Mouse (Mus musculus) frontal cortex, postnatal 25 days (tissue): ENCODE data around the gene Ucn.

Source experiments
- DNase-seq, 2 experiments: peaks; one replicate each; pipeline ENCODE4 v3.0.0; 2022; ENCODE audit warnings: low spot score in 2 of 2

Gene Ucn

DNA sequence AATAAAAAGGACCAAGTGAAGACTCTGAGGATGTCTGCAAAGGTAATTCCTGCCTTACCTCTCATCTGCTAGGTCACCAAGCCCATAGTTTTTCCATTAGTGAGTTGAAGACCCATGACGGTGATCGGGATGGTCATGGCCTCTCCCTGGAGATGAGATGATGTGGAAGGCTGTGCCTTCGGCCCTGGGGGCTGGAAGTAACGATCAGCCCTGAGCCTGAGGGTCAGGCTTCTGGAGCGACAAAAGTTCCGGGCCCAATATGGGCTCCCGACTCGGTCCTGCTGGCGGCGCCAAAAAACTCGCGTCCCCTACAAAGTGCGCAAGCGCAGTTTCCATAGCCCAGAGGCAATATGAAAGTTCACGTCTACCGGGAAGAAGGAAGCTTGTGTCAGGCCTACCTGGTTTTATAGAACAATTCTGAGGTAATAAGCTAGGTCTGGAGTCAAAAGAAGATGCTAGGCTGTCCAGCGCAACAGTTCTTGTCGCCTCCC, 30.6 kb downstream of the Ucn start, which contains the start of gene Slc30a3:
Slc30a3 (minus strand) TSS at position 238 of the 491 bp plus-strand sequence.
- DNase-seq, result no peak

DNA sequence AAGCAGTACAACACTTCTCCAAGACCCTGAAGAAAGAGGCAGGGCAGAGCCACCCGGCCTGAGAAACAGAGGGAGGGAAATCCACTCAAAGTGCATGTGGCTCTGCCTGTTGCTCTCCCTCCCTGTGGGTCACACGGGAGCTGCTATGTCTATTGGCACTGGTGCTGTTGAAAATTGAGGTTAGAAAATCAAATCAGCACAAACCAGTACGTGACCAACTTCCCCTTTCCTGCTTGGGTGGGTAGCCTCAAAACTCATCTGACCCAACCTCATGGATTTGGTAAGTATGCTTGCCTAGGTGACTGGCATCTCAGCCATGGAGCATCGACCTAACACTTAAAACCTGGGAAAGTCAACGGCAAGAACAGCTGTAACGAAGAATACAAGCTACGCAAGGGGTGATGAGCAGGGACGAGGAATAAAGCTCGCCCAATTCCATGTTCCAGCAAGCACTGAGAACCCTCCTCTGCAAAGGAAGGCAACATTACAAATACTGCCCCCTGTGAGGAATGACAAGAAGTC, 32.8 kb downstream of the Ucn start, which contains the start of gene Dnajc5g:
Dnajc5g (plus strand) TSS at position 472 of the 522 bp plus-strand sequence.
- DNase-seq, result no peak

DNA sequence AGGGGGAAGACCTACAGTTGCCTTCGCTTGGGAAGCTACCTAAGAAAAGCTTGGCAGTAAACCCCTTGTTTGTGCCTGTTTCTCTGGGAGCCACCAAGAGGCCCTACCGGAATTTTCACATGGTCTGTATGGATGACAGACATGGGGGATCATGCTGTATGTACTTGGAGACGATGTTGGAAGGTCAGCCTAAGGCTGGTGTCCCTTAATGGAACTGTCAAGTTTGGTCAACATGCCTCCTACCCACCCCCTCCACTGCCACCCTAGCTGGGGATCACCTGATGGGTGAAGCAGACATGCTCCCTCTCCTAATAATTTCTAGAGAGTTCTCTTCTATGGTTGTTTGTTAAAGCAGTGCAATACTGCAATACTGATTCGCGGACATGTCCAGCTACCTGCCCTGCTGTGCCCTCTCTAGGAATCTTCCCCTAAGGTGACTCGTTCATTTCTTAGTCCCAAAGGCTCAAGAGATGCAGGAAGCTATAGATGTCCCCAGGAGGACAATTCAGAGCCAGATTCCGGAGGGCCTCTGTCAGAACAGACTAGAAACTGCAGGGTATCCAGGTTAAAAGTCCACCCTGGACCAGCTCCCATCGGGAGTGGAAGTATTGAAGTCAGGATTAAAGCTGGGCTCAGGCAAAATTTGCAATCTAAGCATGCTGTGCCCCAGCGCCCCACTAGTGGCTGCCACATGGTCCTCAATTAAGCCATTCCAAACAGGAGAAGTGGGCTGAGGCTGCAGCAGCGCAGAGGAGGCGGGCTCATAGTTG, 42.7 kb downstream of the Ucn start:
- DNase-seq, result no peak

DNA sequence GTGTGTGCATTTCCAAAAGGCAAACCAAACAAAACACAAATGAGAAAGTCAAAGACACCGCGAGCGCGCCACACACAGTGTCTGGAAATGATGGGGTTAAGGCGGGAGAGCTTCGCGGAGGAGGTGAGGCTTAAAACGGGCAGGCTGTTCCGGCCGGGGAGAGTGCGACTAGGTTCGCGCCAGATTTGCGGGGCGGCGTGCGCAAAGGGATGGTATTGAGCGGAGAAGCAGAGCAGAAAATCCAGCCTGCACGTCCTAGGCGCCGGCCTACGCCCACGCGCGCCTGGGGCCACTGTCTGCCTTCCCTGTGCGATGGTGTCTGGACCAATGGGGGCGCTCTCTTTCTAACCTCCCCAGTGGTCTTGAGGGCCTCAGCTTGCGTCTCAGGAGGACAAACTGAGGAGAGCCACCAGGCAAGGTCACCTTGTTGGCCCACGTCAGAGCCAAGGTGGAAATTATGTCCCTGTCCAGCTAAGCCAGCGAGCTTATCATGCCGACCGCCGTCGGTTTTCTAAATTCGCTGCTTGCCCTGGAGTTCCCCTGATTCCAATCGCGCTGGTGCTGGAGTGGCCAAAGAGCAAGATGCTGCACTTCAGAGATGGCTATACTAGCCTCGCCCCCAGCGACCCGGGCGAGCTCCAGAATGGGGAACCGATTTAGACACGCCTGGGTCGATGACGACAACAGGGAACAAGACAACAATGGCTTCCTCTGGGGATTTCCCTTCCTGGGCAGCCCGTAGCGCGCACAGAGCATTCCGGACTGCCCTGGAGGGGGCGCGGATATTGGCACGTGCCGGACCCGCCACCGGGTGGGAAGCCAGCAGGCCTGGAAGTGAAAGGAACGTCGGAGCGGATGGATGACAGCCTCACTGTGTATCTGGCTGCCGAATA, 43.6 kb downstream of the Ucn start:
- no peak for DNase-seq

DNA sequence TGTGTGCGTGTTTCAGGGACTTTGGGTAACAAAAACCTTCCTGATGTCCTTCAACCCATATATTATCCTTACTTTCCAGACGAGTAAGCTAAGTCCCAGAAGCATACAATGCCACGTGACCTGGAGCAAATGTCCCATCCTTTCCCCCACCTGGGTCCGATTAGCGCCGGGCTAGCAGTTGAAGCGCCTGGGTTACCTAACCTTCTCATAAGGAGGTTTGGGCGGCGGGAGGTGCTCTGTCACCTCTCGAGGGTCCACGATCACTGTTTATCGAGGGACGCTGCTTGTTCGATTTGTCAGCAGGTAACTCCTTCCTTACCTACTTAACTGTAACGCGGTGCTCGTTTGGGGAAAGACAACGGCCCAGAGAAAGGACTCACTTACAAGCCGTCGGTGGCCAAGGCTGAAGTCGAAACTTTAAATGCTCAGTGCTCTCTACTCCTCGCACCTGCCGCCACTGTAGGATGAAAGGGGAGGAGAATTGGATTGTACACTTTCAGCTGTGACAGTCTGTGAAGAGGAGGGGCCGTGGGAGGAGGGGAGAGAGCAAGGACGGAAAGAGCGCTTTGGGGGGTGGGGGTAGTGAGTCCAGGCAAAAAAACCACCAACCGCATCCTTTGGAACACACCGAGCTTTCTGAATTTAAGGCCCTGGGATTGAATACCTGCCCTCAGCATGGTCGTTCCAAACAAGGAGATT, 44.4 kb downstream of the Ucn start:
- no peak for DNase-seq

DNA sequence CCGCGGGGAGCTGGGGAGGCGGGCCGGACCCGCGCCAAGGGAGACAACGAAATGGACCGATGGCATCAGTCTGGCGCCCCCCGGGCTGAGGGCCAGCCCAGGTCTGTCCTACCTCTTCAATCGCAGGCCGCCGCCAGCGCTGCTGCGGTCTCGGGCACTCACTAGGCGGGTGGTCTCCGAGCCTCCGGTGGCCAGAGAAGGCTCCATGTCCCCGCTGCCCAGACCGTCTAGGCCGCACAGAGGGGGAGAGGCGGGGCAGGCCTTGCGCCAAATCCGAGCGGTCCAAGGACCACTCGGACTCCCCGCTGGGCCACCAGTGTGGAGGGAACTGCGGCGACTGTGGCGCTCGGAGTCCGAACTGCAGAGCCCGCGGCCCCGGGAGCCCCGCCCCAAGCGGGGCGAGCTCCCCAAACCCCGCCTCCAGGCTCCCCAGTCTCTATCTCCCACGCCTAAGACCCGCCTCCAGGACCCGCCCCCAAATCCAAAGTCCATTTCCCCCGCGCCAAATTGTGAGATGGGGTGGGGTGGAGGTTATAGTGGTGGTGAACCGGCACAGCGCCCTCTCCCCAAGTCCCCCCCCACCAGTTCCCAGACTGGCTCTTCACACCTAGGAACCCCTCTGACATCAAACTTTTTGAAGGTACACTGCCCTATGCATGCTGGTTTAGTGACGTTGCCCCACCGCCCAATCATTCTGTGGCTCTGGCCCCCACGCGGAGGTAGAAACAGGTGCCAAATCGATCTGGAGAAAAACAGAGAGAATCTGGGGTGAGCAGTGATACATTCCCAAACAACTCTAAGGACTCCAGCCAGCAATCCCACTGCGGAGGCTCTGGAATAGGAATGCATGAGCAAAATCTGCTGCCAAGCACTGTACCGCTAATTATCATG, 45.2 kb downstream of the Ucn start:
- DNase-seq, result no peak

DNA sequence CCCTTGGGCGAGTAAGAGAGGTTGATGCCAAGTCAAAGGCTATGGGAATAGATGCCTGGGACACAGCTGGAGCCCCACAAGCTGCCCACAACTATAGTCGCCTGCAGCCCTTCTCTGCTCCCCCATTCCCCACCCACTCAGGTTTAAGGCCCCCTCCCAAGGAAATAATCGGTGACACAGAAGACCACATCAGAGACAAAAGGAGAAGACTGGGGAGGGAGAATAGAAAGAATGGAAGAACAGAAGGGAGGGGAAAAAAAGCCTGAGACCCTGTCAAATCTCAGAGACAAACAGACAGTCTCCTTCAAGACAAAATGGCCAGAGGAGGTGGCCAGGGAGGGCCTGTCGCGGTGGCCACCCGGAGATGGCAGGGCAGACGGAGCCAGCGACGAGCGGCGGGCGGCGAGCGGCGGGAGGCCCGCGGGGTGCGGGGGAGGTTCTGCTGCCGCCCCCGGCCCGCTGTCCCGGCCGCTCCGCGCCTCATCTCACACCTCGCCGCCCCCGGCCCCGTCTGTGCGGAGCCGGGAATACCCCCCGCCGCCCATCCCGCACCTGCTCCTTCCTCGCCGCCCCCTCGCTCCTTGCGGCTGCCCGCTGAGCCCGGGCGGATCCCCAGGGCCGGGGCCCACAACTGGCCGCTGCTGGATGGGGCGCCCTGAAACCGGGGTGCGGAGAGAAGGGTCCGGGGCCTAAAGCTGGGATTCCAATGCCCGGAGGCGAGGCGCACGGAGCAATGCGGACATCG, 46.2 kb downstream of the Ucn start:
- DNase-seq, result no peak
